Mouse (Mus musculus): Measurements from ENCODE around the gene Tsen2. TPM values are rescaled to one million over a fixed set of nuclear protein-coding genes. Genes with fewer than 3 reads are reported as not detected.

Tsen2 gene
- total RNA-seq (2021), result 1 to 10 TPM; 5.1 to 7.4 TPM
- long read RNA-seq, experiment 1, transcript Tsen2-201 (12 exons, 2,106 nt), result major isoform, 14 of 21 reads
- long read RNA-seq, experiment 1, partial matches to known transcripts, result 6 of 21 reads
- long read RNA-seq, experiment 1, other reads (novel, unspliced or antisense), result 1 of 21 reads
- long read RNA-seq, experiment 2, transcript Tsen2-201 (12 exons, 2,106 nt), result major isoform, 14 of 21 reads
- long read RNA-seq, experiment 2, partial matches to known transcripts, result 4 of 21 reads
- long read RNA-seq, experiment 2, other reads (novel, unspliced or antisense), result 3 of 21 reads

GRCm38 (mm10) chr6:115544442-115544970 lies at the start of gene Tsen2:
TSS of gene Tsen2 (plus strand) at chr6:115544664.
- DNase-seq (ENCODE audit: low spot score), result peak; percentile 97

DNA sequence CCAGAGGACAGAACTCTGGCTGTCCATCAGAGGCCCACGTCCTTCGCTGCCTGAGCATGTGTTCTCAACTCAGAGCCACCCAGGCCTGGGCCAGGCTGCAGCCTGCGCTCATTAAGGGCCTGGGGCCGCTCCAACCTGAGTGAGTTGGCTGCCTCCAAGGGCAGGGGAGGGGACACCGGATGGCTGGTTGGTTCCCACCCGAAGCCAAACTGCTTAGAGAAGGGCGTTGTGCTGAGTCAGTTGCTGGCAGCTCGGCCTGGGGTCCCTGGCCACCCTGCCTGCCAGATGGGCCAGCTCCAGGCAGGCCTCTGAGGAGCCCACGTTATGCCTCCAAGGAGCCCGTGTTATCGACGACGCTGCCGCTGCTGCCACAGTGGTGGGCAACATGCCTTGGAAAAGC lies 44.9 kb upstream of the Tsen2 start:
- peak; percentile 64 for DNase-seq (ENCODE audit: low spot score)

GRCm38 (mm10) chr6:115500234-115500633 lies 44.2 kb upstream of the Tsen2 start:
- no peak for DNase-seq (ENCODE audit: low spot score)

DNA sequence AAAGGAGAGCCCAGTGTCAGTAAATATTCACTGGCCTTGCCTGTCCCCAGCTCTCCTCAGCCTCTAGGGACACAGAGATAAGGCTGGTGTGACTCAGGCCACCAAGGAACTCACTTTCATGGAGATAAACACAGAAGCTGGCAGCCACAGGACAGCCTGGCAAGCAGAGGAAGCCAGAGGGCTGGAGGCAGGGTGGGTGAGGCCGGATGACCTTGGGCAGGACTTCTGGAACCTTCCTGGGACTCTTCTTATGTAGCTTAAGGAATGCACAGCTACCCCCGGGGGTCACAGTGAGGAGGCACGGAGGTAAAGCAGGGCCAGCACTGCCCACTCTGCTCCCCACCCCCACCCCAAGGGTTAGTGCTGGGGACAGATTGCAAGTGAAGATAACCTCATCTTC lies 43.3 kb upstream of the Tsen2 start:
- DNase-seq (ENCODE audit: low spot score), result no peak

- DNase-seq (ENCODE audit: low spot score), result no peak
Observed at GRCm38 (mm10) chr6:115503038-115503437, 41.4 kb upstream of the Tsen2 start.

GRCm38 (mm10) chr6:115503549-115504159 lies 40.8 kb upstream of the Tsen2 start:
- DNase-seq (ENCODE audit: low spot score), result no peak

- no peak for DNase-seq (ENCODE audit: low spot score)
Observed at GRCm38 (mm10) chr6:115504160-115504558, 40.3 kb upstream of the Tsen2 start.

DNA sequence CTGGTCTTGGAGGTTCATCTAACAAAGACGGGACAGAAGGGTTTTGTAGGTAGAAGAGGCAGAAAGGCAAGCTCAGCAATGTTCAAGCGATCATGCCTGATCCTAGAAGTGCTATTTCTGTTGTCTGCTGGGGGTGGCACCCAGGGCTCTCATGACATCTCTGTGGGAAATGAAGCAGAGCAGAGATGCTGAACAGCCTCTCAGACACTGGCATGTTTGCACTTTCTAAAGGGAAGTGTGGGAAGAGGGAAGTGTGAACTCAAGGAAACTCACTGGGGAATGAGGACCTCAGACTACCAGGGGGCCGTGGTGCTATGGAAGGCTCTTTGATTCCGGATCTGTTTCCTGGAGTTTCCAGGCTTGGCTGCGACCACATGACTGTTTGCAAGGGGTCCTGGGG lies 39.5 kb upstream of the Tsen2 start:
- no peak for DNase-seq (ENCODE audit: low spot score)

DNA sequence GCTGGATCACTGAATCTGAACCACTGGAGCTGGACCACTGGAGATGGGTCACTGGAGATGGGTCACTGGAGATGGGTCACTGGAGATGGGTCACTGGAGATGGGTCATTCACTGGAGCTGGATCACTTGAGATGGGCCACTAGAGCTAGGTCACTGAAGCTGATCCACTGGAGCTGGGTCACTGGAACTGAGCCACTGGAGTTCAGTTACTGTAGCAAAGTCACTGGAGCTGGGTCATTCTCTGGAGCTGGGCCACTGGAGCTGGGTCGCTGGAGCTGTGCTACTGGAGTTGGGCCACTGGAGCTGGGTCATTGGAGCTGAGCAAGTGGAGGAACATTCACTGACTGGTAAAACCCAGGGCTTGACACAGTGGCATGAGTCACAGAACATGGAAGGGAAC lies 38.0 kb upstream of the Tsen2 start:
- DNase-seq (ENCODE audit: low spot score), result no peak

GRCm38 (mm10) chr6:115511447-115511846 lies 33.0 kb upstream of the Tsen2 start:
- DNase-seq (ENCODE audit: low spot score), result no peak

DNA sequence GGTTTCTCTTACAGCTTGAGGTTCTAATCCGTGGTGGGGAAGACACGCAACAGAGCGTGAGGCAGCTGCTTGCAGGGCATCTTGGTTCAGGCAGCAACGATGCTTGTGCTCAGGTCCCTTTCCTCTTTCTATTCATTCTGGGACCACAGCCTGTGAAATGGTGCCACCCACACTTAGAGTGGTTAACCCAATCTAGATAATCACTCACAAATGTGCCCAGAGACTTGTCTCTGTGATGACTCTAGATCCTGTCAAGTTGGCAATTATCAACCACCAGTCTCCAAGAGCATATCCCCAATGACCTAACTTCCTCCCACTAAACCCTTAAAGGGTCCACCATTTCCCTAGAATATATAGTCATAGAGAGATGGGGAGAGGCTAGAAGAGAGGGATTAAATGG lies 31.3 kb upstream of the Tsen2 start:
- DNase-seq (ENCODE audit: low spot score), result no peak

DNA sequence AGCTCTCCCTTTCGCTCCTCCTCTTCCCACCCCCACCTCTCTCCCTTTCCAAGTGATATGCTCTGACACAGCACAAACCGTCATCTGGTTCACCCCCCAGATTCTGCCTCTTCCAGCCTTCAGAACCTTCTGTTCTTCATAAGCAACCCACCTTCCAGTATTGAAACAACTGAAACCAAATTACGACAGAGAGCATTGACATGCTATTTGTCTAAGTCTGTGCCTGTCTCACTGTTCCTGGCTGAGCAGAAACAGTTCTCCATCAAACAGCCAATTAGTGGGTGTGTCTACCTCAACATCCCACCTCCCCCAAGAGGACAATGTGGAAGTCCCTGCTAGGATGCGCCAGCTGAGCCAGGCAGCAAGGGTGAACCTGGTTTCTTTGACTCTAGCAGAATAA lies 26.6 kb upstream of the Tsen2 start:
- DNase-seq (ENCODE audit: low spot score), result no peak

DNA sequence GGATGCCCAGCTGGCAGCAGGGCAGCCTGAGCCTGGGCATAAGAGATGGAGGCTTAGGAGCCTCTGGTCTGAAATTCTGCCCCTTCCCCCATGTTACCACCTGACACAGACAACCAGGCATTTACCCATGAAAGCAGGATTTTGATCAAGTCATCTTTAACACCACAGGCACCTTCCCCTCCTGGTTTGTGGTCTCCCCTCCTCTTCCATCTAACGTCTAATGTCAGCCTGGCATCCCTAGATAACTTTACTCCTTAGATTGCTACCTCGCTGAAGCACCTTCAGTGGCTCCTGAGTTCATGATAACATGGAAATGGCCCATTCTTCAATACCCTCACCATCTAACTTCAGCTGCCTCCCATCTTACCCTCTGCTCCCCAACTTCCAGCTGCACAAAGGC lies 26.1 kb upstream of the Tsen2 start:
- DNase-seq (ENCODE audit: low spot score), result no peak

DNA sequence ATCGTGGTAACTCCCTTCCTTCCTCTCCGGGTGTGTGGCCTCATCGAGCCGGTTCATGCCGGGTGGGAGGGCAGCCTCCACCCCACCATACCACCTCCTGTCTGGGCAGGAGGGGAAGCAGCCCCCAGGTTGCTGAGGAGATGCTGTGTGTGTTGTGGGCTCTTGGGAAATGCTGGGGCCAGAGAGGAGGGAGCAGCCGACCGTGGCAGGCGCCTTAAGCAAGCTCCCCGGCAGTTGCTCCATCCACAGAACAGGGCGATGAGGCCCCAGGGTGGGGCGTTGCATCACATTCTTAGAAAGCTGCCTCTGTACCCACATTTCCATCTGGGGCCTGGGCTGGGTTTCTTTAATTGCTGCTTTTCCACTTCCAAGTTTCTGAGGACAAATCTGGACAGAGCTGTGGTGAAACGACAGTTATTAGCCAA lies 25.2 kb upstream of the Tsen2 start:
- peak; percentile 38 for DNase-seq (ENCODE audit: low spot score)

DNA sequence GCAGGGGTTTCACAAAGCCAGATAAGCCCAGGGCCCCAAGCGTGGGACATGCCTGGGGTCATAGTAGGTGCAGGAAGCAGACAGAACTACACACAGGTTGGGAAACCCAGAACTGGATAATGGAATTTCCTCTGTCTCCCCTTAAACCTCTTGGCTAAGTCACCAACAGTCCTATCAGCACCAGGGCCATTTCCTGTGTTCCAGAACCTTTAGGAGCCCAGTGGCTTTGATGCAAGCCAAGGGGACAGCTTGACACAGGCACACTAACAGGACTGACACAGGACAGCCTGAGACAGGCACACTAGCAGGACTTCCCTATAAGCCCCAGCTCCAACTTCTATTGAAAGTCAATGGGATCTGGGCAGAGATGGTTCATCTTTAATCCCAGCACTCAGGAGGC lies 22.5 kb upstream of the Tsen2 start:
- no peak for DNase-seq (ENCODE audit: low spot score)

DNA sequence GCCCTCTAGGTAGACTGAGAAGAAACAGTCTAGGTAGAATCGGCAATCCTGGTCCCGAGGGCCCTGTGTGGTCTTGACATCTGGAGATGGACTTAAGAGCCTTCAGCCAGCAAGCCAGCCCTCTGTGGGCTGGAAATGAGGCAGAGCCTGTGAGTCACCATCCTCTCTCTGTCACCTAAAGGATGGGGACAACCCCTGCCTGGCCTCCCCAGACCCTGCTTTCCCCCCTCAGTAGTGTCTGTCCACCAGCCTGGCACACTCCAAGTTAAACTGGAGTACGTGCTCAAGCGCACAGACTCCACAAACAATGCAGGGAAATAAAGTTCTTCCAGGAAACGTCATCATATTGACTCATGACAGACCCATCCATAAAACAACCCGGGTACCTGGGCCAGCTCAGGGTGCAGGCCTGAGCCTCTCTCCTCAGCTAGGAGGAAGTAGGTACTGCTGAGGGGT lies 21.7 kb upstream of the Tsen2 start:
- DNase-seq (ENCODE audit: low spot score), result no peak

DNA sequence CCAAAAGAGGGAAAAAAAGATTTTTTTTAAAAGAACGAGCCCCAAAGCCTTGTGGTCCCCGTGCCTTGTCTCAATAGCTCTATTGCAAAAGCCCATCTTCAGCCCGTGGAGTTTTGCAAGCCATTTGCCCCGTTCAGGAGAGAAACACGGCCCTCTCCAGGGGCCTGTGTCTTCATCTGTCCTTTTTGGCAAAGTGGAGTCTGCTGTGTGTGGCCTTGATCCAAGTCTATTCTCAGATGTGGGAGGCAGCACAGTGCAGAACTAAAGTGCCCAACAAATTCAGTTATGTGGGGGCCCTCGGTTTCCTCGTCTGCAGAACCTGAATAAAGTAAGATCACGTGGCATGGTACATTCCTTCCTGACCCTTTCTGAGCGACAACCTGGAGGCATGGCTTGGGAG lies 21.3 kb upstream of the Tsen2 start:
- peak; percentile 56 for DNase-seq (ENCODE audit: low spot score)

- DNase-seq (ENCODE audit: low spot score), result no peak
Observed at GRCm38 (mm10) chr6:115524449-115524990, 19.9 kb upstream of the Tsen2 start.

DNA sequence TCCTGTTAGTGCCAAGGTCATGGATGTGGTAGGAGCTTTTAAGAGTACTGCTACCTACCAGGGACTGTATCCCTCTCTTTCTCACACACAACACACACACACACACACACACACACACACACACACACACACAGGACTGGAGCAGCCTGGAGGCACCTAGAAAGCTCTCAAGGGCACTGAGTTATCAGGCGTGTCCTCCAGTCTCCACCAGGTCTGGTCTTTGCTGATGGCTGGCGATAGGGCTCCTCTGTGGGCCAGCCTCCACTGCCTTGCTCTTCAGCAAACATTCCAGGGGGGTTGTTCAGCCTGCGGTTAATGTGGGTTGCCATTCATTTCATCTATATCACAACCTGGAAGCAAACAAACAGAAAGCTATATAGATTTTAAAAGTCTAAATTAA lies 17.0 kb upstream of the Tsen2 start:
- DNase-seq (ENCODE audit: low spot score), result no peak

DNA sequence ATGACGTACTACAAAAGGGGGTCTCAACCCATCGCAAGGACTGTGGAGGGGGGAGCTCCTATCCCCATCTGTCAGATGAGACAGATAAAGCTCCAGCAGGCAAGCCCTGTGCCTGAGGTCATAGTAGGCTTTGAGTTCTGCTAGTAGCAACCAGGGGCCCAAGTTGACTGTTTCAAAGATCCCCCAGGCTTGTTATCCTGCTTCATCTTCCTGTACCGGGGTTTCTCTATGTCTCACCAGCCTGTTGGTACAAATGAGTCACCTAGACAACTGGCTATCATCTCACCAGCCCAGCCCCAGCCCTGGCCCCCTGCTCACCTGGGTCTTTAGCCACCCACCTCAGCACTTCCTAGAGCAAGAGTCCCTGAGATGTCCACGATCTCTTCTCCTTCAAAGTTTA lies 16.1 kb upstream of the Tsen2 start:
- DNase-seq (ENCODE audit: low spot score), result no peak

DNA sequence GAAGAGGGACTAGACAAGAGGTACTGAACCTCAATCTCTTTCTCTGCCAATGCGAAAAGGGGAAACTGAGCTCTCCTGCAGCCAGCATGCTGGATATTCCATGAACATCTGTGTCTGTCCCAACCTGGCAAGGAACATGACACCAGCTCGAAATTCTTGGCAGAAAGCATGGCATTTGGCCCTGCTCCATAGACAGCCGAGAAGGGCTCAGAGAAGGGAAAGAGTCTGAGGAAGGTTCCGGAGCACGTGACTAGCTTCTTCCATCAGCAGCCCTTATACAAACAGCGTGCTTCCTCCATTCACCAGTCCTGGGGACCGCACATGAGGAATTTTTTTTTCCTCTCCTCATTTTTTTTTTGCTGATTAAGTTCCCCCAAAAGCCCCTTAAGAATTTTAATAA lies 9.8 kb upstream of the Tsen2 start:
- DNase-seq (ENCODE audit: low spot score), result peak; percentile 47

- no peak for DNase-seq (ENCODE audit: low spot score)
Observed at GRCm38 (mm10) chr6:115536169-115536568, 8.3 kb upstream of the Tsen2 start.

Data from gastrocnemius, adult 18-20 months (tissue).